Mouse (Mus musculus) gastrocnemius, adult 18-20 months (tissue): ENCODE data around the gene Ppargc1a. TPM values are rescaled to one million over a fixed set of nuclear protein-coding genes. Genes with fewer than 3 reads are reported as not detected.

ENCODE experiments used
- DNase-seq: peaks from one replicate; pipeline ENCODE4 v3.0.0; 2021; ENCODE audit warnings: low spot score
- long read RNA-seq, 2 experiments: library from polyadenylated mRNA; stranded (forward); transcript quantifications; one replicate each; pipeline ENCODE4 v2.0.0; 2021
- total RNA-seq, 2 experiments: library from RNA; stranded (reverse); gene quantifications; 2 replicates each; pipeline ENCODE4 v1.2.3; 2021

Ppargc1a gene
- total RNA-seq, result 10 to 100 TPM; 31.5 to 53.2 TPM
- long read RNA-seq, experiment 1, full-length matches to known transcripts, result 11 of 19 reads
- long read RNA-seq, experiment 1, partial matches to known transcripts, result 1 of 19 reads
- long read RNA-seq, experiment 1, other reads (novel, unspliced or antisense), result 7 of 19 reads
- long read RNA-seq, experiment 2, full-length matches to known transcripts, result 9 of 16 reads
- long read RNA-seq, experiment 2, partial matches to known transcripts, result 1 of 16 reads
- long read RNA-seq, experiment 2, other reads (novel, unspliced or antisense), result 6 of 16 reads

GRCm38 (mm10) chr5:51567659-51568058, at the start of gene Ppargc1a:
Gene Ppargc1a (minus strand): TSS chr5:51567726.
- DNase-seq, result peak; percentile 67

GRCm38 (mm10) chr5:51616877-51617276, 49.4 kb upstream of the Ppargc1a start:
- no peak for DNase-seq

- no peak for DNase-seq
These were observed 44.5 kb upstream of the Ppargc1a start for GRCm38 (mm10) chr5:51612049-51612448.

GRCm38 (mm10) chr5:51607686-51608480, 40.4 kb upstream of the Ppargc1a start:
- DNase-seq, result no peak

- DNase-seq, result no peak
These were observed 32.0 kb upstream of the Ppargc1a start for GRCm38 (mm10) chr5:51599549-51599948.

GRCm38 (mm10) chr5:51595644-51596043, 28.1 kb upstream of the Ppargc1a start:
- peak; percentile 85 for DNase-seq

GRCm38 (mm10) chr5:51592206-51592605, 24.7 kb upstream of the Ppargc1a start:
- no peak for DNase-seq

- peak; percentile 74 for DNase-seq
These were observed 24.1 kb upstream of the Ppargc1a start for GRCm38 (mm10) chr5:51591537-51592154.

GRCm38 (mm10) chr5:51586187-51586586, 18.7 kb upstream of the Ppargc1a start:
- DNase-seq, result no peak

GRCm38 (mm10) chr5:51584987-51585386, 17.5 kb upstream of the Ppargc1a start:
- no peak for DNase-seq

GRCm38 (mm10) chr5:51584186-51584585, 16.7 kb upstream of the Ppargc1a start:
- DNase-seq, result no peak

GRCm38 (mm10) chr5:51583632-51584031, 16.1 kb upstream of the Ppargc1a start:
- DNase-seq, result no peak

GRCm38 (mm10) chr5:51583030-51583429, 15.5 kb upstream of the Ppargc1a start:
- no peak for DNase-seq

GRCm38 (mm10) chr5:51582618-51583017, 15.1 kb upstream of the Ppargc1a start:
- DNase-seq, result no peak

GRCm38 (mm10) chr5:51577594-51577993, 10.1 kb upstream of the Ppargc1a start:
- no peak for DNase-seq

- DNase-seq, result no peak
These were observed 6.2 kb upstream of the Ppargc1a start for GRCm38 (mm10) chr5:51573770-51574169.

GRCm38 (mm10) chr5:51568198-51568690, 718 bp upstream of the Ppargc1a start:
- DNase-seq, result no peak

GRCm38 (mm10) chr5:51565672-51566071, 1.9 kb downstream of the Ppargc1a start:
- no peak for DNase-seq

GRCm38 (mm10) chr5:51565038-51565437, 2.5 kb downstream of the Ppargc1a start:
- DNase-seq, result no peak

GRCm38 (mm10) chr5:51563574-51563973, 4.0 kb downstream of the Ppargc1a start:
- no peak for DNase-seq

GRCm38 (mm10) chr5:51557607-51558278, 9.8 kb downstream of the Ppargc1a start:
- no peak for DNase-seq

- DNase-seq, result peak; percentile 54
These were observed 13.9 kb downstream of the Ppargc1a start for GRCm38 (mm10) chr5:51553671-51554070.
